Mouse (Mus musculus): Measurements from ENCODE around the gene Cept1.

Gene Cept1

GRCm38 (mm10) chr3:106494417-106494950 is 53.1 kb downstream of the Cept1 start:
- no peak for DNase-seq (ENCODE audit: low spot score)

- no peak for DNase-seq (ENCODE audit: low spot score)
These were observed 53.7 kb downstream of the Cept1 start for GRCm38 (mm10) chr3:106493882-106494281.

- DNase-seq (ENCODE audit: low spot score): no peak
These were observed 54.4 kb downstream of the Cept1 start for GRCm38 (mm10) chr3:106493202-106493601.

GRCm38 (mm10) chr3:106492723-106493122 is 54.9 kb downstream of the Cept1 start:
- DNase-seq (ENCODE audit: low spot score): no peak

GRCm38 (mm10) chr3:106490239-106490638 is 57.4 kb downstream of the Cept1 start:
- DNase-seq (ENCODE audit: low spot score): no peak

- DNase-seq (ENCODE audit: low spot score): no peak
These were observed 60.1 kb downstream of the Cept1 start for GRCm38 (mm10) chr3:106487551-106487950.

- DNase-seq (ENCODE audit: low spot score): no peak
These were observed 61.8 kb downstream of the Cept1 start for GRCm38 (mm10) chr3:106485810-106486209.

- DNase-seq (ENCODE audit: low spot score): no peak
These were observed 62.7 kb downstream of the Cept1 start for GRCm38 (mm10) chr3:106484861-106485260.

GRCm38 (mm10) chr3:106483796-106484405 is 63.7 kb downstream of the Cept1 start:
- no peak for DNase-seq (ENCODE audit: low spot score)

- peak; percentile 3 for DNase-seq (ENCODE audit: low spot score)
These were observed 64.3 kb downstream of the Cept1 start for GRCm38 (mm10) chr3:106483297-106483696.

- DNase-seq (ENCODE audit: low spot score): peak; percentile 25
These were observed 65.1 kb downstream of the Cept1 start, which contains the start of gene Dennd2d for GRCm38 (mm10) chr3:106482281-106483081. Gene Dennd2d, plus strand, starts transcription at chr3:106482405.

- DNase-seq (ENCODE audit: low spot score): no peak
These were observed 70.7 kb downstream of the Cept1 start for GRCm38 (mm10) chr3:106476863-106477262.

GRCm38 (mm10) chr3:106474210-106474609 is 73.4 kb downstream of the Cept1 start:
- DNase-seq (ENCODE audit: low spot score): no peak

- no peak for DNase-seq (ENCODE audit: low spot score)
These were observed 82.9 kb downstream of the Cept1 start for GRCm38 (mm10) chr3:106464750-106465149.

GRCm38 (mm10) chr3:106462493-106462892 is 85.1 kb downstream of the Cept1 start:
- no peak for DNase-seq (ENCODE audit: low spot score)

GRCm38 (mm10) chr3:106462059-106462470 is 85.5 kb downstream of the Cept1 start:
- DNase-seq (ENCODE audit: low spot score): no peak

GRCm38 (mm10) chr3:106457298-106457869 is 90.2 kb downstream of the Cept1 start:
- DNase-seq (ENCODE audit: low spot score): no peak

- no peak for DNase-seq (ENCODE audit: low spot score)
These were observed 95.0 kb downstream of the Cept1 start for GRCm38 (mm10) chr3:106452616-106453015.

All from embryo, embryonic 10 days (tissue).